Mouse (Mus musculus) gastrocnemius, postnatal 36 days (tissue): Measurements from ENCODE around the gene Cubn. TPM values are rescaled to one million over a fixed set of nuclear protein-coding genes. Genes with fewer than 3 reads are reported as not detected.

Source experiments
- DNase-seq, 2 experiments: peaks; one replicate each; pipeline ENCODE4 v3.0.0; 2022
- intact Hi-C: fragments of 180-260 bp; cut with DNase I; formaldehyde crosslinking; loops from one replicate; pipeline ENCODE4 v1.15.1; 2025
- total RNA-seq, 2 experiments: library from RNA; stranded (reverse); gene quantifications; 2 replicates each; pipeline ENCODE4 v1.2.3; 2021

Cubn gene
- total RNA-seq, 2 experiments from 2014 or later: 0.05 to 0.08 TPM

- intact Hi-C loops: no loop called here
- no peak for DNase-seq
Observed at GRCm38 (mm10) chr2:13490480-13490879, 1.1 kb downstream of the Cubn start.

DNA sequence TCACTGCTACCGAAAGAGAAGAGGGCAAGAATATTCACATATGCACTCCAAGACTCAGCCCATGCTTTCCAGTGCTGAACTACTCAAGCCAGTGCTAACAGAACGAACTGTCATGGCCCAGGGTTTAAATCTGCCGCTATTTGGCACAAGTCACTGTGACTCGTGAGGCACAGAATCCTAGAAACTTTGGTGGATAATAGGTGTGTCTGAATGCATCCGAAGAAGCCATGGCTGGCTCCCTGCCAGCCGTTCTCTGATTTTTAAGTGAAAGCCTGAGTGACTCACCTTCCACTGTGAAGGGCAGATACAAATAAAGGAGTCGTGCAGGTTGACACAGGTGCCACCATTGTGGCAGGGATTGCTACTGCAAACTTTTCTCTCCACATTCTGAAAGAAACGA, 5.1 kb downstream of the Cubn start:
- no peak for DNase-seq
- intact Hi-C loops: no loop called here

GRCm38 (mm10) chr2:13484566-13484965, 7.0 kb downstream of the Cubn start:
- intact Hi-C loops: no loop called here
- no peak for DNase-seq

DNA sequence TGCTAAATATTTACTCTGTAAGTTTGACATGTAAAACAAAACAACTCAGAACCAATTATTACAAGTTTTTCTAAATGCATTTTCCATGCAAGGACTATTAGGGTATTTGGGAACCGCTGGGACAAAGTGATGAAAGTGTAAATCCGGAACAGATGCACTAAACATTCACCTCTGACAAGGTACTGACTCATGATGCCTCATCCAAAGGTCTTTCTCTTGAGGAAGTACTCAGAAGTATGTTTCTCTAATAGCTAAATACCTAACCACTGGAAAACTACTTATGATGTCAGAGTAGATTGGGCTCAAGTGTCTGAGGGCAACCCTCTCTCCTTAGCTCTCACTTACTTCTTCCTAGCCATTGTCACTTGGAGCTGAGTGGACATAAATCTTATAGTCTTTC, 10.9 kb downstream of the Cubn start:
- no peak for DNase-seq
- intact Hi-C loops: no loop called here

DNA sequence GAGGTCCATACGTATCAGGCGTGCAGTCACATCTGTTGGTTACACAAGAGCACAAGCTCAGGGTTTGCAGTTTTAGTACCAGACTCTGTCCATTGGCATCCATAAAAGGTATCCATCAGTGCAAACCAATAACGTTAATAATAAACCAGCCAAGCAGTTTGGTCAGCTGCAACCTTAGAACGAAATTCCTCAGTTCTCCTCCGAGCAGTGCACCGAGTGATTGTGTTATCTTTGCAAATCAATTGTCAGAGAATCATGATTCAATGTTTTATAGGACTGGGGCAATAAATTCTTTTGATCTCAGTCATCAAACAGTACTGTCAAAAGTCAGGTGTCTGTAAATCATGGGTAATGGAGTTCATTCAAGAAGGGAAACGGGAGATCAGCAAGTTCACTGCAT, 12.4 kb downstream of the Cubn start:
- intact Hi-C loops: no loop called here
- no peak for DNase-seq

DNA sequence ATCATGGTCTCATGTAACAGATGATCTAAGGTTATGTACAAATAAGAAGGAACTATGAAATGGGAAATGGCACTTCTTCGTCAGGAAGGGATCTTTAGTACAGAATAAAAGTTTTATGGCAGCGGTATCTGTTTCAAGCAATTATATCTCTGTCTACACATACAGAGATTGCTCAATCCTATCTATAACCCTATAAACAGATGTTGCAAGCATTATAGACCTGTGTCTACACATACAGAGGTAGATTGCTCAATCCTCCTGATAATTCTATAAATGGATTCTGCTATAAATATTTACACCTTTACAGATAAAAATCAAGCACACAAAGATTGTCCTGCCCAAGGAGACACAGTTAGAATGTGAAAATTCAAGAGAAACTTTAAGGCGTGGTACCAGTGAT, 21.5 kb downstream of the Cubn start:
- intact Hi-C loops: no loop called here
- DNase-seq: no peak

DNA sequence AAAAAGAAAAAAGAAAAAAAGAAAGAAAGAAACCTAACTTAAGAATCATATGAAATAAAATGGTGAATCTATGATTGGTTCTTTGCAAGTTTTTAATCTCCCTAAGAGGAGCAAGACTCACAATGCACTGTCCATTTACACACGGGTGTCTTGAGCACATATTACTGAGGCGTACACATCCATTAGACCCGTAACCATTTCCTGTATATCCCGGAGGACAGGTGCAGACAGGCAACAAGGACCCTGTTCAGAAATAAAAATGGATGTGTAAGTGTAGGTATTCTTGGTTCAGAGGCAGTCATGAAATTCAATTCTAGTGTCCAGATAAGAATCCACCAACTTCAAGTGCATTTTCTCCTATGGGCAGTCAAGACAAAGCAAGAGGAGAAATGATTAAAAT, 22.0 kb downstream of the Cubn start:
- intact Hi-C loops: no loop called here
- DNase-seq: no peak

DNA sequence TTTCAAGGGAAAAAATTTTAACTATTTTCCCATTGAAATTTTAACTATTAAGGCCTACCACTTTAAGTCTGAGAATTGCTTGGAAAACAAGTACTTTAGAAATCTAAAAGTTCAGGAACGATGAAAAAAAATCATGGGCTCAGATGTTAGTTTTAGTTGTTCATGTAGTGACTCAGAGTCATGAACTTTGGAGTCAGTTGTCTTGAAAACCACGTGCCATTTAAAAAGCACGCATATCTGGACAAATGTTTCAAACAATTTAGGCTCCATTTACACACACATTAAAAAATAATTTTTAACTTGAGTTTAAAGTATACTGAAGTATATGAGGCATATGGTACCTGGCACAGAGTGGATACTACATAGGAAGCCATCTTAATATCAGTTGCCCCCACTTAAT, 24.9 kb downstream of the Cubn start:
- intact Hi-C loops: no loop called here
- no peak for DNase-seq

GRCm38 (mm10) chr2:13458088-13458487, 33.5 kb downstream of the Cubn start:
- no peak for DNase-seq
- intact Hi-C loops: no loop called here

- intact Hi-C loops: no loop called here
- no peak for DNase-seq
Observed at GRCm38 (mm10) chr2:13456821-13457220, 34.8 kb downstream of the Cubn start.

DNA sequence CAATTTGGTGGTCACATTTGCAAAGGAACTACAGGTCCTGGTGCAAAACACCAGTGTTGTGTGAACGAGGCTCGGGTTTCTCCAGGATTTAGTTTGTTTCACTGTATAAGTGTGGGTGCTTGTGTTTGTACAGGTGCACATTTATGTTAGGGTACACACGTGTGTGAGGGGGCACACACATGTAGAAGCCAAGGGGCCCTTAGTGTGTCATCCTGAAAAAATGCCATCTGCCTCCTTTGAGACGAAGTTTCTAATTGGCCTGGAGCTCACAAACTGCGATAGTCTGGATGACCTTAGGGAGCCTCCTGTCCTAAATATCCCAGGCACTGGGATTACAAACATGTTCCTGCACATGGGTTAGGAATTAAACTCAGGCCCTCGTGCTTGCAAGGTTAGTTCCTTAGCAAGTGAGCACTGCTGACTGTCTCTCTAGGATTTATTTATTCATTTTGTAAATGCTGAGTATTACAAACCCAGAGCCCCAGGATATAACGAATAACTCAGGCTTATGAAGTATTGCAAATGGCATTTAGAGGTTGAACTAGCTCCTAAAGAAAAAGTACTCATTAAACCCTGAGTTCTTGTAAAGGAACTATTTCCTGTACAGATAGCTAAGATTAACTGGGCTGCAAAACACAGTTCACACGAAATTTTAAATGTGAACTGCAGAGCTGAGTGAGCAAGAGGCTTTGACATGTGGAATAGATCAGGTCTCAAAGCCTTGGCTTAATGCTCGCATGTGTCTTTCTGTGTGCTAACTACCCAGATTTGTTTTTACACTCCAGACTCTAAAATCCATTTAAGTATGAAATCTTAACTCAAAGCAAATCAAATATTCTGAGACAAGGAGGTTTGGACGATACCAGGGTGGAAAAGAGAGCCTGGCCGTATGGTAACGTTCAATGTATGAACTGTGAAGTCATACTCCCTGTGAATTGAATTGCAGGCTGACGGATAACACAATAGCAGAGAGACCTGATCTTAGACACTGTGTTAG, 39.8 kb downstream of the Cubn start:
- no peak for DNase-seq
- intact Hi-C loops: no loop called here

GRCm38 (mm10) chr2:13450895-13451294, 40.7 kb downstream of the Cubn start:
- no peak for DNase-seq
- intact Hi-C loops: no loop called here

- no peak for DNase-seq
- intact Hi-C loops: no loop called here
Observed at GRCm38 (mm10) chr2:13450470-13450869, 41.1 kb downstream of the Cubn start.

DNA sequence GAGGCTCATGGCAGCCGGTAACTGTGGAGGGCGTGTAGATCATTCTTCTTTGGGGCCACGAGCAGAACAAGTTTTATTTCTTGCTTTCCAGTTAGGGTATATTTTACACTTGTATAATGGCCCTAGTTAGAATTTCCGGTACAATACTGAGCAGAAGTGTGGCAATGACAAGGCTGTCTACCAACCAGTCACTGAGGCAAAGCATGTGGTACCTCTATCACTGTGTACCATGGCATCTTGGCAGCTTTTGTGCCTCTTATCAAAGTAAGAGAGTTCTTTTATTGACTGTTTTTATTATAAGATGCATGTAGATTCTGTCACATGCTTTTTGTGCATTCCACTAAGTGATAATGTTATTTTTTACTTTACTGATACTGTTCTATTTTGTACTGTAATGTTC, 46.5 kb downstream of the Cubn start:
- no peak for DNase-seq
- intact Hi-C loops: no loop called here

- no peak for DNase-seq
- intact Hi-C loops: no loop called here
Observed at GRCm38 (mm10) chr2:13438983-13439382, 52.6 kb downstream of the Cubn start.

- intact Hi-C loops: no loop called here
- DNase-seq: no peak
Observed at GRCm38 (mm10) chr2:13438275-13438845, 53.3 kb downstream of the Cubn start.

GRCm38 (mm10) chr2:13432002-13432401, 59.6 kb downstream of the Cubn start:
- no peak for DNase-seq
- intact Hi-C loops: no loop called here

GRCm38 (mm10) chr2:13421974-13422760, 69.4 kb downstream of the Cubn start:
- intact Hi-C loops: no loop called here
- DNase-seq: peak; percentile 33 to 44

DNA sequence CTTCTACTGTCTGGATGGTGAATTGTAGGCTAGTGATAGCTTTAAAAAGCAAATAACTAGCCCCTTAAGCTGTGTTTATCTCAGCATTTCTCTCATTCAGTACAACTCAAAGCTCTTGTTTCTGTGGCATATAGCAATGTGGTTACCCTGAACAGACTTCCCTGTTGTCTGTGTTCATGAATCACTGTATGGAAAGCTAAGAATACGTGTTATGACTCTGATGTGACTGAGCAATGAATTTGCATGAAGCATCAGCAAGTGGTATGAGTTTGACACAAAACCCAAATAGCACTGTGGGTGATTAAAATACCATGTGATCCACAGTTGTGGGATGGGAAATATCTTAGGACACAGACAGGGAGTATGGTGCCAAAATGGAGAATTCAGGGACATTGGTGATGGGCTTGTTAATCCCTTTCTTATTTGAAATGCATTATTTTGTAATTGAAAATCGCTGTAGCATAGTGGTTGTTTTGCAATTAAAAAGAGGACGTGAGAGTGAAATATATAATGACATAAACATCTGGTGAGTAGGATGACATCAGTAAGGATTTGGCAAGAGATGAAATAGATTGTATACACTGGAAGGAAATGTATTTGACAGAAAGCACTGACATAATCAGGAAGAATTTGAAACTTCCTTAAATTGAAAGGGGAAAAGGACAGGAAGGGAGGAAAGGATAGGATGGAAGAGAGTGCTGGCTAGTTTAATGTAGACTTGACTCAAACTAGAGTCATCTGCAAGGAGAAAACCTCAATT, 74.7 kb downstream of the Cubn start:
- no peak for DNase-seq
- intact Hi-C loops: loop anchor here (10.0 kb wide), 1 partner anchor 158 kb away; the partner anchor contains the start of gene Vim

DNA sequence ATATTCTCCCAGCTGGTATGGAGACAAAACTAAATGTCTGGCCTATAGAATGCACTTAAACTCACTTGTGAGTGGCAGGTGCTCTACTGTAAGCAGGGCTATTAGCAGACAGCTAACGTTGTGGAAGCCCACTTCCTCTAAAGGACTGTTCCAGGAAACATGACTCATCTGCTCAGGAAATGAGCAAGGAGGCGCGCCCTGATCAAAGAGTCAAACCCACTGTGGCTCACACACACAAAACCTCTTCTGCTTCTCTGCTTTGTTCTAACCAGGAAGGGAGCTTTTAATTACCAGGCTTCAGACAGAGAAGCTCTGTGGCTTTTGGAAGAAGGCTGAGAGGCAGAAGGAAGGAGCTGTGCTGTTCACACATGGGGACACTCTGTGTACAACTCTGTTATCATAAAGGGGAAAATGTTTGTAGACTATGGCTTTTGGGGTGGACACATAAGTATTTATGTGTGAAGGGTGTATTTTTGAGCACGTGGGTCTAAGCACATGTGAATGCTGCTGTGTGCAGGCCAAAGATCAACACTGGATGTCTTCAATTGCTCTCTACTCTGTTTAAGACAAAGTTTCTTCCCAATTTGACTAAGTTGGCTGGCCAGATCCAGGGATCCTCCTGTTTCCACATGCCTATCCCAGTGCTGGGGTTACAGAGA, 78.0 kb downstream of the Cubn start:
- intact Hi-C loops: loop anchor here (10.0 kb wide), 1 partner anchor 161 kb away; the partner anchor contains the start of gene Vim
- no peak for DNase-seq
